Mouse (Mus musculus): ENCODE results near the gene Hsf5.
A peak's percentile ranks its signal among the peaks of the same experiment; 100 is the strongest.

DNA sequence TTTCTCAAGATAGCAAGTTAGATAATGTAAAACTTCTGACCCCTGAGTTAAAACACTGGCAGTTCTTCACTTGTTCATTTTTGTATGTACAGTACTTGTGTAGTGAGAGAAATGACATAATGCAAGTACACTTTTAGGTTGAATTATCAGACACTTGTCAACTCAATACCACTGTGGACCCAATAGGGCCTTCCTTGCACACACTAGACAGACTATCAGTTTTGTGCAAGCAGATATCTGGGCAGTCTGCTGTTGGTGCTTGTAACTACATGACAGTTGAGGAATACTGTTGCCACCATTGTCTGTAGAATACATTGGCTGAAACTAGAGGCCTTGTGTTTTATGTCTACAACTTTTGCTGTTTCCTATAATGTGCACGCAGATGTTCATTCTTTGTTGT lies 56.3 kb downstream of the Hsf5 start:
- TF ChIP-seq CTCF (IDR thresholded peaks at IDR 0.05; ENCODE audit: low read depth): no peak
- peak; percentile 48 for TF ChIP-seq EP300 (IDR thresholded peaks at IDR 0.05; ENCODE audit: low read depth)

All from liver, embryonic 14.5 days (tissue).